7 mouse cellular contexts compared by ENCODE assay signal in genomic region chr6:70714239-70714638, GRCm38 (mm10).
A peak's percentile ranks its signal among the peaks of the same experiment; 100 is the strongest.
DNase-seq lines count a peak whose midpoint lies in the region; ATAC-seq and TF ChIP-seq lines count a peak whose summit lies in the region.

No protein-coding gene starts in this region.

- no peaks in the 10 kb centered on the region for H3K9me3 ChIP-seq in intestine, embryonic 14.5 days (ENCODE audit: control insufficient read depth, low read length)

- 18% methylated on average over 6 of the region's 6 CpGs for WGBS in intestine, embryonic 14.5 days

- no peak overlapping the region for H3K4me3 ChIP-seq in cortical plate, adult 2 months (ENCODE audit: insufficient read depth, low read length)
- H3K4me3 ChIP-seq in intestine, embryonic 14.5 days (ENCODE audit: low read depth, low read length): no peak overlapping the region

- H3K4me2 ChIP-seq in intestine, embryonic 14.5 days (ENCODE audit: low read length): peak overlapping the region; percentile 36; the same call in 1 of the 2 replicates

- H3K36me3 ChIP-seq in intestine, embryonic 14.5 days (ENCODE audit: control insufficient read depth, insufficient read depth, low read length): no peaks in the 10 kb centered on the region

- no peak for TF ChIP-seq POLR2A in cortical plate, adult 2 months (IDR thresholded peaks at IDR 0.05; ENCODE audit: extremely low read depth, insufficient read depth, low read length)

- peak; percentile 71 for TF ChIP-seq CTCF in cortical plate, adult 2 months (IDR thresholded peaks at IDR 0.05; ENCODE audit: extremely low read depth, insufficient read depth, low read length)

- H3K9ac ChIP-seq in intestine, embryonic 14.5 days (ENCODE audit: low read length): no peak overlapping the region

- DNase-seq in adrenal gland, adult 2 months: peak; percentile 56
- peak; percentile 16 to 25 for DNase-seq in gastrocnemius, adult 8-10 months (ENCODE audit: low spot score in 2 of 2)
- DNase-seq in intestine, embryonic 14.5 days (ENCODE audit: low spot score): peak; percentile 77
- peak; percentile 16 to 80 for DNase-seq in left cerebral cortex, adult 9 months (ENCODE audit: low spot score in 2 of 2)
- peak; percentile 52 for DNase-seq in right cerebral cortex, postnatal 25 days

- no peak for ATAC-seq in intestine, embryonic 14.5 days (replicated peaks; ENCODE audit: low FRiP score, low TSS enrichment, low read depth)
- peak; percentile 86 for ATAC-seq in megakaryocyte progenitor cell, adult 5-6 weeks (replicated peaks; ENCODE audit: poor library complexity)

- H3K27me3 ChIP-seq in intestine, embryonic 14.5 days (replicated peaks; ENCODE audit: control insufficient read depth, insufficient read depth, low read length): no peaks in the 10 kb centered on the region

- no peaks in the 10 kb centered on the region for H3K4me1 ChIP-seq in cortical plate, adult 2 months (ENCODE audit: control insufficient read depth, insufficient read depth, low read length)
- H3K4me1 ChIP-seq in intestine, embryonic 14.5 days (replicated peaks; ENCODE audit: control insufficient read depth, insufficient read depth, low read length): no peaks in the 10 kb centered on the region

- no peak overlapping the region for H3K27ac ChIP-seq in cortical plate, adult 2 months (ENCODE audit: insufficient read depth, low read length)
- H3K27ac ChIP-seq in intestine, embryonic 14.5 days (ENCODE audit: low read depth): no peak overlapping the region

Comparison
In these comparisons a context has a peak if more than half of its experiments do, and no peak if none do; other contexts are left out.
1. DNase-seq: peak in every context shown above with its lines; median percentile 77 in intestine, embryonic 14.5 days; 56 in adrenal gland, adult 2 months; 52 in right cerebral cortex, postnatal 25 days; 48 in left cerebral cortex, adult 9 months; 20 in gastrocnemius, adult 8-10 months.